Comparison of ENCODE assay signal across 15 mouse cellular contexts in the genomic region with DNA sequence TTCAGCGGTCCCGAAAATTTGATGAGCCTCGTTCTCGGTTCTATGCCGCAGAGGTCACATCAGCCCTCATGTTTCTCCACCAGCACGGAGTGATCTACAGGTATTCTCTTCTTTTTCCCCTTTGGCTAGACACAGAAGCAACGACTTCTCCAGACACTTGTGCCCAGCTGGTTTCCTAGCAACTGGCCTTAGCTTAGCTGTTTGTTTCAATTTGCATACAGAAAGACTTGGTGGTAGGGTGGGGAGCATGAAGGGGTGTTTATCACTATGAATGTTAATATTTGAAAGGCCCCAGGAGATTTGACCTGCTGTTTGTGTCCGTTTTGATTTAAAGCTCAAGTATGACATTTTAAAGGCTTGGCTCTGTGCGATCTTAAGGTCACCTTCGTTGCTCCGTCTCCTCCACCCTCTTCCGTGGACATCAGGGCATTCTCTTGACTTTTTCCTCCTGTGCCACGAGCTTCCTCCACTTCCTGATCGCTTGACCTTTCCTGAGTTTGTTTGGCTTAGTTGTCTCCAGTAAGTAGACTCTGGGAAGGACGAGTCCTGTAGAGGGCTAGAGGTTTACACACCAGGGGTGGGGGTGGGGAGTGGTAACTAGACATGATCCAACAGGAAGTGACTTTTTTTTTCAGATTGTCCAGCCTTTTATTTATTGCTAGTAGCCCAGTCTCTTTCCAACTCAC. TPM values are rescaled to one million over a fixed set of nuclear protein-coding genes. Genes with fewer than 3 reads are reported as not detected.
DNase-seq lines count a peak whose midpoint lies in the region; ATAC-seq lines count a peak whose summit lies in the region.
"Had no signal": no experiment of that assay in that cellular context is flagged by ENCODE, and none has a peak within 500 bp of the region (broad histone marks: within the 10 kb centered on the region; RNA-seq: fewer than 3 reads in every experiment).

No protein-coding gene starts in this region.

- no peak for DNase-seq in heart, embryonic 10.5 days (ENCODE audit: low spot score)
- no peak for DNase-seq in heart, postnatal 4 days
- no peak for DNase-seq in intestine, embryonic 14.5 days (ENCODE audit: low spot score)
- DNase-seq in kidney, postnatal 10 days: peak; percentile 74
- DNase-seq in lung, postnatal 4 days: peak; percentile 56 to 66
- DNase-seq in cerebellum, postnatal 36 days: no peak
- DNase-seq in c-Kit-positive CD71-positive TER-119-positive erythroid progenitor cells, embryonic 14.5 days (ENCODE audit: low spot score): no peak

- 72% methylated on average over 15 of the region's 15 CpGs for WGBS in heart, embryonic 10.5 days
- WGBS in intestine, embryonic 14.5 days: 50% methylated on average over 15 of the region's 15 CpGs

- H3K9ac ChIP-seq in intestine, embryonic 14.5 days (ENCODE audit: low read length): no peak overlapping the region
- H3K9ac ChIP-seq: heart, embryonic 15.5 days; midbrain, embryonic 12.5 days; neural tube, embryonic 15.5 days had no signal

- H3K4me1 ChIP-seq in heart, embryonic 10.5 days: no peaks in the 10 kb centered on the region; the same call in 1 of the 2 replicates
- H3K4me1 ChIP-seq in intestine, embryonic 14.5 days (replicated peaks; ENCODE audit: control insufficient read depth, insufficient read depth, low read length): peaks cover 13% of the 10 kb centered on the region
- H3K4me1 ChIP-seq: midbrain, embryonic 12.5 days had no signal

- H3K27ac ChIP-seq in heart, embryonic 10.5 days: 0 out of 2 replicates have a peak overlapping the region, but pooled peaks have one; percentile 7
- 0 out of 2 replicates have a peak overlapping the region, but pooled peaks have one; percentile 33 for H3K27ac ChIP-seq in intestine, embryonic 14.5 days (ENCODE audit: low read depth)
- H3K27ac ChIP-seq: forebrain, embryonic 10.5 days; heart, embryonic 15.5 days; midbrain, embryonic 12.5 days; neural tube, embryonic 15.5 days had no signal

- H3K36me3 ChIP-seq in heart, embryonic 10.5 days: peaks cover 3% of the 10 kb centered on the region; the same call in 1 of the 2 replicates
- H3K36me3 ChIP-seq in intestine, embryonic 14.5 days (ENCODE audit: control insufficient read depth, insufficient read depth, low read length): no peaks in the 10 kb centered on the region
- H3K36me3 ChIP-seq: forebrain, embryonic 10.5 days; heart, embryonic 15.5 days; midbrain, embryonic 12.5 days; neural tube, embryonic 15.5 days had no signal

- ATAC-seq in intestine, embryonic 14.5 days (replicated peaks; ENCODE audit: low FRiP score, low TSS enrichment, low read depth): no peak
- ATAC-seq in megakaryocyte progenitor cell, adult 5-6 weeks (replicated peaks; ENCODE audit: poor library complexity): no peak
- ATAC-seq: Patski had no signal

- no peaks in the 10 kb centered on the region for H3K9me3 ChIP-seq in heart, embryonic 10.5 days
- no peaks in the 10 kb centered on the region for H3K9me3 ChIP-seq in intestine, embryonic 14.5 days (ENCODE audit: control insufficient read depth, low read length)
- H3K9me3 ChIP-seq: forebrain, embryonic 10.5 days; heart, embryonic 15.5 days; midbrain, embryonic 12.5 days; neural tube, embryonic 15.5 days had no signal

- H3K4me3 ChIP-seq in heart, embryonic 10.5 days: no peak overlapping the region
- no peak overlapping the region for H3K4me3 ChIP-seq in intestine, embryonic 14.5 days (ENCODE audit: low read depth, low read length)
- H3K4me3 ChIP-seq: forebrain, embryonic 10.5 days; heart, embryonic 15.5 days; midbrain, embryonic 12.5 days; neural tube, embryonic 15.5 days had no signal

- no peak overlapping the region for H3K4me2 ChIP-seq in intestine, embryonic 14.5 days (ENCODE audit: low read length)
- H3K4me2 ChIP-seq: heart, embryonic 15.5 days; midbrain, embryonic 12.5 days; neural tube, embryonic 15.5 days had no signal

- H3K27me3 ChIP-seq in heart, embryonic 10.5 days (ENCODE audit: insufficient read depth, poor library complexity, severe bottlenecking): no peaks in the 10 kb centered on the region
- H3K27me3 ChIP-seq in intestine, embryonic 14.5 days (replicated peaks; ENCODE audit: control insufficient read depth, insufficient read depth, low read length): no peaks in the 10 kb centered on the region
- H3K27me3 ChIP-seq: heart, embryonic 15.5 days; midbrain, embryonic 12.5 days; neural tube, embryonic 15.5 days; Patski had no signal

RNA-seq across cellular contexts. Expression of a gene that starts 54.3 kb away (rescaled TPM):
- 0.38 and 0.44 TPM in 2 replicates for polyA plus RNA-seq in heart, embryonic 10.5 days (2016; fragmentation: Nextera tagmentation; extraction: Ambion mirVana)
- total RNA-seq in heart, postnatal 4 days (2021): under 1 TPM in 1 of 2 experiments, not detected in 1; 0.12 TPM
- 0.08 and 0.57 TPM in 2 replicates for polyA plus RNA-seq in intestine, embryonic 14.5 days (2014; fragmentation: Nextera tagmentation; extraction: Ambion mirVana)
- not detected in 2 replicates for total RNA-seq in megakaryocyte progenitor cell, adult 5-6 weeks (2015)
- total RNA-seq in megakaryocyte progenitor cell, adult 5-6 weeks (2017): not detected in 2 replicates
- total RNA-seq: left cerebral cortex, adult 18-20 months; liver, adult 2 months had no signal
- polyA plus RNA-seq: liver, adult 2 months; Patski had no signal

Comparison
In these comparisons a context has a peak if more than half of its experiments do, and no peak if none do; other contexts are left out.
1. DNase-seq: peak in kidney, postnatal 10 days (single experiment) and lung, postnatal 4 days (2 of 2); none in heart, embryonic 10.5 days (single experiment), heart, postnatal 4 days (single experiment), intestine, embryonic 14.5 days (single experiment), cerebellum, postnatal 36 days (0 of 2) and c-Kit-positive CD71-positive TER-119-positive erythroid progenitor cells, embryonic 14.5 days (single experiment).